Mouse (Mus musculus): ENCODE measurements at regions not wholly inside any gene's neighbourhood (a gene's known extent, or its start where the extent isn't known, plus 50 kb on each side); places are given as distances from the start of the nearest gene placed in this dataset.

GRCm38 (mm10) chr5:90703653-90704052 is 55.5 kb upstream of the Cxcl5 start:
- no peak for TF ChIP-seq CTCF (IDR thresholded peaks at IDR 0.05; ENCODE audit: low read depth, low read length)
- no peak for TF ChIP-seq POLR2A (IDR thresholded peaks at IDR 0.05; ENCODE audit: borderline replicate concordance, low read depth, low read length)

Measured in bone marrow macrophage, adult 2 months (primary cell).